Mouse (Mus musculus): ENCODE results near the gene Btbd11. TPM values are rescaled to one million over a fixed set of nuclear protein-coding genes. Genes with fewer than 3 reads are reported as not detected.

The Btbd11 gene
- polyA plus RNA-seq, 1 experiment from 2014 or later: 7.1 TPM

- Histone ChIP-seq H3K4me1 (ENCODE audit: control insufficient read depth, insufficient read depth, low read length) (no peaks in the 10 kb centered on the region), H3K9ac (ENCODE audit: low read length) (no peak overlapping the region), H3K27ac (ENCODE audit: low read depth, low read length) (no peak overlapping the region), H3K9me3 (replicated peaks; ENCODE audit: control insufficient read depth, low read length) (no peaks in the 10 kb centered on the region), H3K4me3 (ENCODE audit: low read depth, low read length) (no peak overlapping the region), H3K4me2 (ENCODE audit: low read length) (no peak overlapping the region), H3K36me3 (ENCODE audit: control insufficient read depth, insufficient read depth, low read length) (no peaks in the 10 kb centered on the region), H3K27me3 (replicated peaks; ENCODE audit: control insufficient read depth, insufficient read depth, low read length) (no peaks in the 10 kb centered on the region)
- ATAC-seq: no peak
- no peak for DNase-seq (ENCODE audit: low spot score)
- WGBS: 67% methylated on average over 13 of the region's 13 CpGs
Measured at GRCm38 (mm10) chr10:85517223-85518110, 130.9 kb downstream of the Btbd11 start.

- no peak overlapping the region for H3K4me3 ChIP-seq (ENCODE audit: low read depth, low read length)
- H3K27me3 ChIP-seq (replicated peaks; ENCODE audit: control insufficient read depth, insufficient read depth, low read length): no peaks in the 10 kb centered on the region
- H3K4me1 ChIP-seq (ENCODE audit: control insufficient read depth, insufficient read depth, low read length): no peaks in the 10 kb centered on the region
- no peak for DNase-seq (ENCODE audit: low spot score)
- WGBS: 83% methylated on average over 6 of the region's 6 CpGs
- H3K9ac ChIP-seq (ENCODE audit: low read length): no peak overlapping the region
- no peak overlapping the region for H3K4me2 ChIP-seq (ENCODE audit: low read length)
- no peaks in the 10 kb centered on the region for H3K9me3 ChIP-seq (replicated peaks; ENCODE audit: control insufficient read depth, low read length)
- no peak for ATAC-seq
- no peaks in the 10 kb centered on the region for H3K36me3 ChIP-seq (ENCODE audit: control insufficient read depth, insufficient read depth, low read length)
- no peak overlapping the region for H3K27ac ChIP-seq (ENCODE audit: low read depth, low read length)
Measured at GRCm38 (mm10) chr10:85518111-85518409, 131.4 kb downstream of the Btbd11 start.

GRCm38 (mm10) chr10:85522220-85522760 is 135.7 kb downstream of the Btbd11 start:
- 83% methylated on average over 7 of the region's 7 CpGs for WGBS
- no peak for DNase-seq (ENCODE audit: low spot score)
- ATAC-seq: no peak
- Histone ChIP-seq H3K27me3 (replicated peaks; ENCODE audit: control insufficient read depth, insufficient read depth, low read length) (no peaks in the 10 kb centered on the region), H3K9ac (ENCODE audit: low read length) (no peak overlapping the region), H3K4me2 (ENCODE audit: low read length) (no peak overlapping the region), H3K9me3 (replicated peaks; ENCODE audit: control insufficient read depth, low read length) (no peaks in the 10 kb centered on the region), H3K4me3 (ENCODE audit: low read depth, low read length) (no peak overlapping the region), H3K4me1 (ENCODE audit: control insufficient read depth, insufficient read depth, low read length) (peaks cover 8% of the 10 kb centered on the region), H3K27ac (ENCODE audit: low read depth, low read length) (no peak overlapping the region), H3K36me3 (ENCODE audit: control insufficient read depth, insufficient read depth, low read length) (no peaks in the 10 kb centered on the region)

GRCm38 (mm10) chr10:85525267-85526015 is 138.8 kb downstream of the Btbd11 start:
- ATAC-seq: peak; percentile 65
- DNase-seq (ENCODE audit: low spot score): peak; percentile 44
- Histone ChIP-seq H3K36me3 (ENCODE audit: control insufficient read depth, insufficient read depth, low read length) (no peaks in the 10 kb centered on the region), H3K9me3 (replicated peaks; ENCODE audit: control insufficient read depth, low read length) (no peaks in the 10 kb centered on the region), H3K27ac (ENCODE audit: low read depth, low read length) (no peak overlapping the region), H3K4me1 (ENCODE audit: control insufficient read depth, insufficient read depth, low read length) (peaks cover 8% of the 10 kb centered on the region), H3K4me3 (ENCODE audit: low read depth, low read length) (no peak overlapping the region), H3K4me2 (ENCODE audit: low read length) (no peak overlapping the region), H3K27me3 (replicated peaks; ENCODE audit: control insufficient read depth, insufficient read depth, low read length) (no peaks in the 10 kb centered on the region), H3K9ac (ENCODE audit: low read length) (no peak overlapping the region)
- 14% methylated on average over 7 of the region's 7 CpGs for WGBS

- WGBS: 73% methylated on average over 2 of the region's 2 CpGs
Measured at GRCm38 (mm10) chr10:85526657-85527056, 140.0 kb downstream of the Btbd11 start.

GRCm38 (mm10) chr10:85527722-85528121 is 141.1 kb downstream of the Btbd11 start:
- no peak for ATAC-seq
- no peak overlapping the region for H3K4me3 ChIP-seq (ENCODE audit: low read depth, low read length)
- H3K36me3 ChIP-seq (ENCODE audit: control insufficient read depth, insufficient read depth, low read length): no peaks in the 10 kb centered on the region
- H3K9me3 ChIP-seq (replicated peaks; ENCODE audit: control insufficient read depth, low read length): no peaks in the 10 kb centered on the region
- peaks cover 8% of the 10 kb centered on the region for H3K4me1 ChIP-seq (ENCODE audit: control insufficient read depth, insufficient read depth, low read length)
- no peak overlapping the region for H3K4me2 ChIP-seq (ENCODE audit: low read length)
- no peaks in the 10 kb centered on the region for H3K27me3 ChIP-seq (replicated peaks; ENCODE audit: control insufficient read depth, insufficient read depth, low read length)
- WGBS: 55% methylated on average over 4 of the region's 4 CpGs
- no peak for DNase-seq (ENCODE audit: low spot score)
- no peak overlapping the region for H3K27ac ChIP-seq (ENCODE audit: low read depth, low read length)
- H3K9ac ChIP-seq (ENCODE audit: low read length): no peak overlapping the region

More at GRCm38 (mm10) chr10:85526657-85527056, 140.0 kb downstream of the Btbd11 start:
- H3K4me1 ChIP-seq (ENCODE audit: control insufficient read depth, insufficient read depth, low read length): peaks cover 8% of the 10 kb centered on the region
- no peak overlapping the region for H3K9ac ChIP-seq (ENCODE audit: low read length)
- ATAC-seq (no peak), DNase-seq (ENCODE audit: low spot score) (no peak)
- H3K36me3 ChIP-seq (ENCODE audit: control insufficient read depth, insufficient read depth, low read length): no peaks in the 10 kb centered on the region
- H3K4me2 ChIP-seq (ENCODE audit: low read length): no peak overlapping the region
- H3K27ac ChIP-seq (ENCODE audit: low read depth, low read length): no peak overlapping the region
- H3K27me3 ChIP-seq (replicated peaks; ENCODE audit: control insufficient read depth, insufficient read depth, low read length): no peaks in the 10 kb centered on the region
- H3K9me3 ChIP-seq (replicated peaks; ENCODE audit: control insufficient read depth, low read length): no peaks in the 10 kb centered on the region
- H3K4me3 ChIP-seq (ENCODE audit: low read depth, low read length): no peak overlapping the region

- Histone ChIP-seq H3K4me1 (ENCODE audit: control insufficient read depth, insufficient read depth, low read length) (no peaks in the 10 kb centered on the region), H3K4me2 (ENCODE audit: low read length) (no peak overlapping the region), H3K27ac (ENCODE audit: low read depth, low read length) (peak overlapping the region; percentile 41; the same call in 1 of the 2 replicates), H3K9me3 (replicated peaks; ENCODE audit: control insufficient read depth, low read length) (no peaks in the 10 kb centered on the region), H3K9ac (ENCODE audit: low read length) (no peak overlapping the region), H3K36me3 (ENCODE audit: control insufficient read depth, insufficient read depth, low read length) (no peaks in the 10 kb centered on the region), H3K27me3 (replicated peaks; ENCODE audit: control insufficient read depth, insufficient read depth, low read length) (no peaks in the 10 kb centered on the region), H3K4me3 (ENCODE audit: low read depth, low read length) (no peak overlapping the region)
- WGBS: 24% methylated on average over 7 of the region's 7 CpGs
- DNase-seq (ENCODE audit: low spot score) (peak; percentile 67), ATAC-seq (peak; percentile 65; the same call in 1 of the 2 replicates)
Measured at GRCm38 (mm10) chr10:85533192-85533710, 146.6 kb downstream of the Btbd11 start.

- no peak for DNase-seq (ENCODE audit: low spot score)
- no peak overlapping the region for H3K4me3 ChIP-seq (ENCODE audit: low read depth, low read length)
- no peak overlapping the region for H3K9ac ChIP-seq (ENCODE audit: low read length)
- 88% methylated on average over 11 of the region's 11 CpGs for WGBS
- no peaks in the 10 kb centered on the region for H3K36me3 ChIP-seq (ENCODE audit: control insufficient read depth, insufficient read depth, low read length)
- peaks cover 13% of the 10 kb centered on the region for H3K4me1 ChIP-seq (ENCODE audit: control insufficient read depth, insufficient read depth, low read length)
- ATAC-seq: no peak
- H3K27ac ChIP-seq (ENCODE audit: low read depth, low read length): no peak overlapping the region
- no peaks in the 10 kb centered on the region for H3K27me3 ChIP-seq (replicated peaks; ENCODE audit: control insufficient read depth, insufficient read depth, low read length)
- H3K9me3 ChIP-seq (replicated peaks; ENCODE audit: control insufficient read depth, low read length): no peaks in the 10 kb centered on the region
- H3K4me2 ChIP-seq (ENCODE audit: low read length): no peak overlapping the region
Measured at GRCm38 (mm10) chr10:85538051-85538753, 151.6 kb downstream of the Btbd11 start.
